Mouse (Mus musculus): ENCODE measurements at regions not wholly inside any gene's neighbourhood (a gene's known extent, or its start where the extent isn't known, plus 50 kb on each side); places are given as distances from the start of the nearest gene placed in this dataset.

- H3K27ac ChIP-seq (replicated peaks; ENCODE audit: insufficient read depth, low read depth, low read length), result no peak overlapping the region
- no peaks in the 10 kb centered on the region for H3K27me3 ChIP-seq (ENCODE audit: control insufficient read depth, insufficient read depth, low read length)
- no peak overlapping the region for H3K4me3 ChIP-seq (ENCODE audit: insufficient read depth, low read depth, low read length)
- no peak for DNase-seq (ENCODE audit: extremely low read depth, low read depth, low spot score)
- peaks cover 13% of the 10 kb centered on the region for H3K4me1 ChIP-seq (ENCODE audit: control insufficient read depth, insufficient read depth, low read length)
- TF ChIP-seq CTCF (IDR thresholded peaks at IDR 0.05; ENCODE audit: low read depth, low read length), result no peak
- no peak for TF ChIP-seq POLR2A (IDR thresholded peaks at IDR 0.05; ENCODE audit: extremely low read depth, insufficient read depth, low read length)
- H3K36me3 ChIP-seq (ENCODE audit: control insufficient read depth, insufficient read depth, low read length), result no peaks in the 10 kb centered on the region
- 82% methylated on average over 9 of the region's 9 CpGs for WGBS
- H3K9ac ChIP-seq (ENCODE audit: low read depth, low read length), result no peak overlapping the region
- H3K79me2 ChIP-seq (ENCODE audit: control insufficient read depth, insufficient read depth, low read length), result no peaks in the 10 kb centered on the region
Measured at GRCm38 (mm10) chr13:51899319-51900042, 53.0 kb downstream of the Gadd45g start.

DNA sequence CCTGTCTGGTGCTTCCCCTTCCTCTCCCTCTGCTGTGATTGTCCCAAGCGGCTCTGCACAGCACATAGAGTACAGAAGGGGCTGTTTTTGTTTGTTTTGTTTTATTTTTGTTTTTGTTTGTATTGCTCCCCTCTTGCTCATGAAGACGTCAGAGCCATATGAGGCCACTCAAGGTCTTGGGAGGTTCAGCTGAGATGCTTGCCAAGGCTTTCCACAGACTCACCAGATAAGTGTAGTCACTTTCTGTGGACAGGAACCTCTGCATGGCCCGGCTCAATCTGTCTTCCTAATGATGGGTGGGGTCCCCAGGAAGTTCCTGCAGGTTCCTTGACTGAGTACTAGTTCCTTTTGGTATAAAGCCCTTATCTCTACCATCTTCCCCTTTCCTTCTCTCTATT, 53.6 kb downstream of the Gadd45g start:
- Histone ChIP-seq H3K27me3 (ENCODE audit: control insufficient read depth, insufficient read depth, low read length) (no peaks in the 10 kb centered on the region), H3K9ac (ENCODE audit: low read depth, low read length) (no peak overlapping the region), H3K4me3 (ENCODE audit: insufficient read depth, low read depth, low read length) (no peak overlapping the region), H3K36me3 (ENCODE audit: control insufficient read depth, insufficient read depth, low read length) (no peaks in the 10 kb centered on the region), H3K27ac (replicated peaks; ENCODE audit: insufficient read depth, low read depth, low read length) (no peak overlapping the region), H3K4me1 (ENCODE audit: control insufficient read depth, insufficient read depth, low read length) (peaks cover 13% of the 10 kb centered on the region), H3K79me2 (ENCODE audit: control insufficient read depth, insufficient read depth, low read length) (no peaks in the 10 kb centered on the region)
- no peak for DNase-seq (ENCODE audit: extremely low read depth, low read depth, low spot score)
- TF ChIP-seq CTCF (IDR thresholded peaks at IDR 0.05; ENCODE audit: low read depth, low read length) (no peak), POLR2A (IDR thresholded peaks at IDR 0.05; ENCODE audit: extremely low read depth, insufficient read depth, low read length) (no peak)
- 81% methylated on average over 3 of the region's 3 CpGs for WGBS

GRCm38 (mm10) chr13:51902482-51903285, 56.2 kb downstream of the Gadd45g start:
- 23% methylated on average over 19 of the region's 19 CpGs for WGBS
- Histone ChIP-seq H3K4me1 (ENCODE audit: control insufficient read depth, insufficient read depth, low read length) (peaks cover 12% of the 10 kb centered on the region), H3K36me3 (ENCODE audit: control insufficient read depth, insufficient read depth, low read length) (no peaks in the 10 kb centered on the region), H3K4me3 (ENCODE audit: insufficient read depth, low read depth, low read length) (no peak overlapping the region), H3K27me3 (ENCODE audit: control insufficient read depth, insufficient read depth, low read length) (no peaks in the 10 kb centered on the region), H3K79me2 (ENCODE audit: control insufficient read depth, insufficient read depth, low read length) (no peaks in the 10 kb centered on the region), H3K27ac (replicated peaks; ENCODE audit: insufficient read depth, low read depth, low read length) (no peak overlapping the region; the same call in 1 of the 2 replicates), H3K9ac (ENCODE audit: low read depth, low read length) (no peak overlapping the region)
- peak; percentile 94 for DNase-seq (ENCODE audit: extremely low read depth, low read depth, low spot score)
- TF ChIP-seq POLR2A (IDR thresholded peaks at IDR 0.05; ENCODE audit: extremely low read depth, insufficient read depth, low read length), result no peak
- TF ChIP-seq CTCF (IDR thresholded peaks at IDR 0.05; ENCODE audit: low read depth, low read length), result no peak

GRCm38 (mm10) chr13:51903324-51903939, 57.0 kb downstream of the Gadd45g start:
- no peak for DNase-seq (ENCODE audit: extremely low read depth, low read depth, low spot score)
- Histone ChIP-seq H3K9ac (ENCODE audit: low read depth, low read length) (no peak overlapping the region), H3K36me3 (ENCODE audit: control insufficient read depth, insufficient read depth, low read length) (no peaks in the 10 kb centered on the region), H3K4me1 (ENCODE audit: control insufficient read depth, insufficient read depth, low read length) (peaks cover 11% of the 10 kb centered on the region), H3K27me3 (ENCODE audit: control insufficient read depth, insufficient read depth, low read length) (no peaks in the 10 kb centered on the region), H3K79me2 (ENCODE audit: control insufficient read depth, insufficient read depth, low read length) (no peaks in the 10 kb centered on the region), H3K4me3 (ENCODE audit: insufficient read depth, low read depth, low read length) (no peak overlapping the region), H3K27ac (replicated peaks; ENCODE audit: insufficient read depth, low read depth, low read length) (no peak overlapping the region)
- WGBS, result 20% methylated on average over 11 of the region's 11 CpGs
- TF ChIP-seq CTCF (IDR thresholded peaks at IDR 0.05; ENCODE audit: low read depth, low read length), result no peak
- no peak for TF ChIP-seq POLR2A (IDR thresholded peaks at IDR 0.05; ENCODE audit: extremely low read depth, insufficient read depth, low read length)

GRCm38 (mm10) chr13:51905270-51905669, 58.8 kb downstream of the Gadd45g start:
- Histone ChIP-seq H3K27me3 (ENCODE audit: control insufficient read depth, insufficient read depth, low read length) (no peaks in the 10 kb centered on the region), H3K79me2 (ENCODE audit: control insufficient read depth, insufficient read depth, low read length) (no peaks in the 10 kb centered on the region), H3K4me3 (ENCODE audit: insufficient read depth, low read depth, low read length) (no peak overlapping the region), H3K27ac (replicated peaks; ENCODE audit: insufficient read depth, low read depth, low read length) (no peak overlapping the region), H3K4me1 (ENCODE audit: control insufficient read depth, insufficient read depth, low read length) (peaks cover 11% of the 10 kb centered on the region), H3K36me3 (ENCODE audit: control insufficient read depth, insufficient read depth, low read length) (no peaks in the 10 kb centered on the region), H3K9ac (ENCODE audit: low read depth, low read length) (no peak overlapping the region)
- DNase-seq (ENCODE audit: extremely low read depth, low read depth, low spot score), result no peak
- TF ChIP-seq CTCF (IDR thresholded peaks at IDR 0.05; ENCODE audit: low read depth, low read length) (no peak), POLR2A (IDR thresholded peaks at IDR 0.05; ENCODE audit: extremely low read depth, insufficient read depth, low read length) (no peak)
- 92% methylated on average over 5 of the region's 5 CpGs for WGBS

Measured in liver, adult 2 months (tissue).